Mouse (Mus musculus): ENCODE results near the gene Afg1l. TPM values are rescaled to one million over a fixed set of nuclear protein-coding genes. Genes with fewer than 3 reads are reported as not detected.

Afg1l gene
- polyA plus RNA-seq, 1 experiment from 2014 or later: 7.0 TPM

DNA sequence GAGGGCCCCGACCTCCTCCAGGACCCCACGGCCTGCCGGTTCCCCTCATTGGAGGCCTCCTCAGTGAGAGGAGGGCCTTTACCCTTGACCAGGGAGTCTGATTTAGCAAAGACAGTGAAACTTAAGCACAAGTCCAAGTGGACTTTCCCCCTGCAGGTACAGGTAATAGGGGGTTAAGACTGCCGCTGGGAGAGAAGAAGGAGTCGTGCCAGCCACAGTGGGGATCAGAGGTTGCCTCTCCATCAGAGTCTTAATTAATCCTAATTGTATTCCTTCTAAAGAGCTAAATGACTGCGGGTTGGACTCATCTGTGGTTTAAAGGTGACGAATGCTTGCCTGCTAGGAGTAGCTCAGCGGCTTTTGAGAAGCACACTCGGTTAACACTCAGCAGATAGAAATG lies 139.9 kb downstream of the Afg1l start:
- peaks cover 26% of the 10 kb centered on the region for H3K4me1 ChIP-seq (ENCODE audit: control insufficient read depth, insufficient read depth, low read length)
- H3K9me3 ChIP-seq (ENCODE audit: control insufficient read depth, low read length): no peaks in the 10 kb centered on the region
- H3K36me3 ChIP-seq (ENCODE audit: control insufficient read depth, insufficient read depth, low read length): no peaks in the 10 kb centered on the region
- no peak overlapping the region for H3K4me3 ChIP-seq (replicated peaks; ENCODE audit: low read depth, low read length)
- WGBS: 28% methylated on average over 9 of the region's 9 CpGs
- DNase-seq (no peak), ATAC-seq (ENCODE audit: low FRiP score, low TSS enrichment) (no peak)
- no peak overlapping the region for H3K4me2 ChIP-seq (ENCODE audit: low read length)
- H3K9ac ChIP-seq (replicated peaks; ENCODE audit: low read length): no peak overlapping the region
- peak overlapping the region; percentile 20; the same call in 1 of the 2 replicates for H3K27ac ChIP-seq (replicated peaks; ENCODE audit: low read depth, low read length)
- peaks cover 11% of the 10 kb centered on the region; the same call in 1 of the 2 replicates for H3K27me3 ChIP-seq (ENCODE audit: control insufficient read depth, insufficient read depth, low read length)

GRCm38 (mm10) chr10:42327576-42327975 lies 150.8 kb downstream of the Afg1l start:
- no peak overlapping the region for H3K9ac ChIP-seq (replicated peaks; ENCODE audit: low read length)
- H3K27me3 ChIP-seq (ENCODE audit: control insufficient read depth, insufficient read depth, low read length): no peaks in the 10 kb centered on the region
- ATAC-seq (ENCODE audit: low FRiP score, low TSS enrichment) (no peak), DNase-seq (peak; percentile 79)
- H3K4me2 ChIP-seq (ENCODE audit: low read length): no peak overlapping the region
- H3K4me1 ChIP-seq (ENCODE audit: control insufficient read depth, insufficient read depth, low read length): no peaks in the 10 kb centered on the region
- H3K9me3 ChIP-seq (ENCODE audit: control insufficient read depth, low read length): no peaks in the 10 kb centered on the region
- 68% methylated on average over 8 of the region's 8 CpGs for WGBS
- H3K4me3 ChIP-seq (replicated peaks; ENCODE audit: low read depth, low read length): no peak overlapping the region
- H3K27ac ChIP-seq (replicated peaks; ENCODE audit: low read depth, low read length): no peak overlapping the region
- H3K36me3 ChIP-seq (ENCODE audit: control insufficient read depth, insufficient read depth, low read length): no peaks in the 10 kb centered on the region

DNA sequence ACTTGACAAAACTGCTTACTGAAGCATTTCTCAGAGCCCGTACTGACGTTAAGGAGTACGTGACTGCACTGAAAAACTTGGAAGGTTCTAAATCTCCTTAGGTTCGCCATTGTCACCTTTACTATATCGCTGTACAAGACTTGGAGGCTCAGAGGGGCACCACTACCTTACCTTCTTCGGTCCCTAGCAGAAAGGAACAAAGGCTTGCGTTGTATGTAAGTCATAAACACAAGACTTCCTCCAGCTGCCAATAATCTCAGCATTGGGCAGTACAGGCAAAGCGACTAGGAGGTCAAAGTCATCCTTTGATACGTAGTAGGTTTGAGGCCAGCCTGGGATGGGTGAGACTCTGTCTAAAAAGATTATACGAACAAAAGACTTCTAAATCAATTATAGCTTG lies 153.1 kb downstream of the Afg1l start:
- 64% methylated on average over 10 of the region's 10 CpGs for WGBS
- no peaks in the 10 kb centered on the region for H3K9me3 ChIP-seq (ENCODE audit: control insufficient read depth, low read length)
- no peak overlapping the region for H3K4me2 ChIP-seq (ENCODE audit: low read length)
- ATAC-seq (ENCODE audit: low FRiP score, low TSS enrichment) (no peak), DNase-seq (no peak)
- H3K4me1 ChIP-seq (ENCODE audit: control insufficient read depth, insufficient read depth, low read length): no peaks in the 10 kb centered on the region
- no peak overlapping the region for H3K27ac ChIP-seq (replicated peaks; ENCODE audit: low read depth, low read length)
- H3K4me3 ChIP-seq (replicated peaks; ENCODE audit: low read depth, low read length): no peak overlapping the region
- no peaks in the 10 kb centered on the region for H3K36me3 ChIP-seq (ENCODE audit: control insufficient read depth, insufficient read depth, low read length)
- no peak overlapping the region for H3K9ac ChIP-seq (replicated peaks; ENCODE audit: low read length)
- H3K27me3 ChIP-seq (ENCODE audit: control insufficient read depth, insufficient read depth, low read length): no peaks in the 10 kb centered on the region

DNA sequence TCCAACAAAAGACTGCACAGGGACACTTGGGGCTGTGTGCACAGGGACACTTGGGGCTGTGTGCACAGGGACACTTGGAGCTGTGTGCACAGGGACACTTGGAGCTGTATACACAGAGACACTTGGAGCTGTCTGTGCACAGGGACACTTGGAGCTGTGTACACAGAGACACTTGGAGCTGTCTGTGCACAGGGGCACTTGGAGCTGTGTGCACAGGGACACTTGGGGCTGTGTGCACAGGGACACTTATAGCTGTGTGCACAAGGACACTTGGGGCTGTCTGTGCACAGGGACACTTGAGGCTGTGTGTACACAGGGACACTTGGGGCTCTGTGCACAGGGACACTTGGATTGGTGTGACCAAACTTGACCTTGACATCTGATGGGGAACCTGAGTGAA lies 154.4 kb downstream of the Afg1l start:
- Histone ChIP-seq H3K27ac (replicated peaks; ENCODE audit: low read depth, low read length) (no peak overlapping the region), H3K4me1 (ENCODE audit: control insufficient read depth, insufficient read depth, low read length) (no peaks in the 10 kb centered on the region), H3K9me3 (ENCODE audit: control insufficient read depth, low read length) (no peaks in the 10 kb centered on the region), H3K4me2 (ENCODE audit: low read length) (no peak overlapping the region), H3K27me3 (ENCODE audit: control insufficient read depth, insufficient read depth, low read length) (no peaks in the 10 kb centered on the region), H3K9ac (replicated peaks; ENCODE audit: low read length) (no peak overlapping the region), H3K4me3 (replicated peaks; ENCODE audit: low read depth, low read length) (no peak overlapping the region), H3K36me3 (ENCODE audit: control insufficient read depth, insufficient read depth, low read length) (no peaks in the 10 kb centered on the region)
- DNase-seq (no peak), ATAC-seq (ENCODE audit: low FRiP score, low TSS enrichment) (no peak)

DNA sequence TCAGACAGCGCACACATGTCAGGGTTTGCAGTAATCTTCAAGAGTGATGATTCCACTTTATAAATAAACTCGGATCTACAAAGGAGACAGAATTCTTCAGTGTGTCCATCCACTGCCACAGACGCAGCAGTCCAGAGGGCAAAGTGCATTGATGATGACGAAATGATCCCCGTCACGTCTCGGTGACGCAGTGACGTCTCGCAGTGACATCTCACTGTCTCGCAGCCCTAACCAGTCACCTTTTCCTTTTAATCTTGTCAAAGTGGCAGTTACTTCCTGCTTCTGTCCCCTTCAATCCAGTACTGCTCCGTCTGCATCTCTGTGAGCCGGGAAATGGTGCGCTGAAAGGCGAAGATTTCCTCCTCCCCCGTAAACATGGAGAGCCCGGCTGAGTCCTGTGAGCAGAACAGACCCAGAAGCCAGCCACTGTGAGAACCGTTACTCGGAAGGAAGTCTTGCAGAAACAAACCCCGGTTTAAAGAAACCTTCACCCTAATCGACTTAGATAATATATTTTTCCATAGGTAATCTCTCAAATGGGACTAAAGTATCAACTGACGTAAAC lies 165.1 kb downstream of the Afg1l start:
- Histone ChIP-seq H3K9ac (replicated peaks; ENCODE audit: low read length) (no peak overlapping the region), H3K27me3 (ENCODE audit: control insufficient read depth, insufficient read depth, low read length) (no peaks in the 10 kb centered on the region; the same call in 1 of the 2 replicates), H3K36me3 (ENCODE audit: control insufficient read depth, insufficient read depth, low read length) (no peaks in the 10 kb centered on the region), H3K4me3 (replicated peaks; ENCODE audit: low read depth, low read length) (no peak overlapping the region), H3K4me1 (ENCODE audit: control insufficient read depth, insufficient read depth, low read length) (no peaks in the 10 kb centered on the region), H3K4me2 (ENCODE audit: low read length) (no peak overlapping the region), H3K9me3 (ENCODE audit: control insufficient read depth, low read length) (no peaks in the 10 kb centered on the region), H3K27ac (replicated peaks; ENCODE audit: low read depth, low read length) (no peak overlapping the region)
- DNase-seq (no peak), ATAC-seq (ENCODE audit: low FRiP score, low TSS enrichment) (no peak)
- WGBS: 86% methylated on average over 22 of the region's 22 CpGs

DNA sequence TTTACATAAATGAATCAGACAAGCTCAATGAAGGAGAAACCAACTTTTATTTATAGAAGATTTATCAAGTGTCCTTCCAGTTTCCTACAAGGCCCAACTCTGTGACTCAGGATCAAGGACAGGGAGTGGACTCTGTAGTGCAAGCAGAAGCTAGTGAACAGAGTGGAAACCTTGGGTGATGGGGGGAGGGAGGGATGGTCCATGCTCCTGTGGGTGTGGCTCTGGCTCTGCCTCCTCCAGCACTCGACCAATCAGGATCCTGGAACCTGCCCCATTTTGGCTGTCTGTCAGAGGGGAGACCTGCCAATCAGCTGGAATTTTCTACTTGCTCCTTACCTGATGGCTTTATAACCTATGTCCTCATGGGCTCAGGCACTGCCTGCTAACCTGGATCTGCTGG lies 165.8 kb downstream of the Afg1l start:
- H3K27ac ChIP-seq (replicated peaks; ENCODE audit: low read depth, low read length): no peak overlapping the region
- no peaks in the 10 kb centered on the region for H3K9me3 ChIP-seq (ENCODE audit: control insufficient read depth, low read length)
- H3K4me2 ChIP-seq (ENCODE audit: low read length): no peak overlapping the region
- DNase-seq: no peak
- no peaks in the 10 kb centered on the region; the same call in 1 of the 2 replicates for H3K27me3 ChIP-seq (ENCODE audit: control insufficient read depth, insufficient read depth, low read length)
- H3K9ac ChIP-seq (replicated peaks; ENCODE audit: low read length): no peak overlapping the region
- no peak overlapping the region for H3K4me3 ChIP-seq (replicated peaks; ENCODE audit: low read depth, low read length)
- WGBS: 72% methylated on average over 1 of the region's 1 CpGs
- H3K36me3 ChIP-seq (ENCODE audit: control insufficient read depth, insufficient read depth, low read length): no peaks in the 10 kb centered on the region
- H3K4me1 ChIP-seq (ENCODE audit: control insufficient read depth, insufficient read depth, low read length): no peaks in the 10 kb centered on the region
- no peak for ATAC-seq (ENCODE audit: low FRiP score, low TSS enrichment)

GRCm38 (mm10) chr10:42308687-42308987 lies 169.7 kb downstream of the Afg1l start:
- ATAC-seq (ENCODE audit: low FRiP score, low TSS enrichment) (no peak), DNase-seq (no peak)
- no peaks in the 10 kb centered on the region for H3K36me3 ChIP-seq (ENCODE audit: control insufficient read depth, insufficient read depth, low read length)
- 31% methylated on average over 8 of the region's 8 CpGs for WGBS
- H3K4me1 ChIP-seq (ENCODE audit: control insufficient read depth, insufficient read depth, low read length): no peaks in the 10 kb centered on the region
- peak overlapping the region; percentile 40 for H3K9ac ChIP-seq (replicated peaks; ENCODE audit: low read length)
- H3K27me3 ChIP-seq (ENCODE audit: control insufficient read depth, insufficient read depth, low read length): no peaks in the 10 kb centered on the region; the same call in 1 of the 2 replicates
- no peaks in the 10 kb centered on the region for H3K9me3 ChIP-seq (ENCODE audit: control insufficient read depth, low read length)
- peak overlapping the region; percentile 22; the same call in 1 of the 2 replicates for H3K4me3 ChIP-seq (replicated peaks; ENCODE audit: low read depth, low read length)
- no peak overlapping the region for H3K27ac ChIP-seq (replicated peaks; ENCODE audit: low read depth, low read length)
- peak overlapping the region; percentile 56 for H3K4me2 ChIP-seq (ENCODE audit: low read length)

DNA sequence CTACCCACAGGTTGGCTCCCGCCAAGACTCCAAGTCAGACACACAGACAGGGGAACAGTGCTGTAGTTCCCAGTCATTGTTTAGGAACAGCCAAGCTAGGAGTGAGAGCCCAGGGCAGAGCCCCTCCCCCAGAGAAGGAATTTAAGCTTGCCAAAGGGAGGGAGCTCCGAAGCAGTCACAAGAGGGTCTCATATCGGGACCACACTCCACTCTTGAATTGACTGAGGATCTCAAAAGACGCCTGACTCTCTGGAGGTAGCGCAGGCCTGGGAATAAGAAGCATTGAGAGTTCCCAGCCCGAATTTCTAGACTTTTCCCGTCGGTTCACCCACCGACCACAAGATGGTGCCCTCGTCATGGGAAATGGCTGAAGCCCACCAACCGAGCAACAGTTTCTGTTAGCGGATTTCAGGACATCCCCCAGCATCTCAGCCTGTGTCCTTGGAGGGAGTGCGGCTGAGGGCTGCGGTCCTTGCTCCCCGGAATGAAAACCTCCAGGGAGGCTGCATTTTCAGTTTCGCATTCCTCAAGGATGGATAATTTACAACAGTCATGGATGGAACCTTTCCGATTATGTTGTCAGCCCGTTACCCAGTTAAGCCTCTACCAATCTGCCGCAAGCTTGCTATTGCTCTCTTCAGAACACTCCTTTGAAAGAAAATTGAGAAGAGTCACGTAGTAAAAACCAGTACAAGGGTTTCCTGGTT lies 170.2 kb downstream of the Afg1l start:
- Histone ChIP-seq H3K4me2 (ENCODE audit: low read length) (peak overlapping the region; percentile 56), H3K27ac (replicated peaks; ENCODE audit: low read depth, low read length) (no peak overlapping the region), H3K9me3 (ENCODE audit: control insufficient read depth, low read length) (no peaks in the 10 kb centered on the region), H3K27me3 (ENCODE audit: control insufficient read depth, insufficient read depth, low read length) (no peaks in the 10 kb centered on the region; the same call in 1 of the 2 replicates), H3K9ac (replicated peaks; ENCODE audit: low read length) (peak overlapping the region; percentile 40), H3K4me3 (replicated peaks; ENCODE audit: low read depth, low read length) (peak overlapping the region; percentile 22; the same call in 1 of the 2 replicates), H3K4me1 (ENCODE audit: control insufficient read depth, insufficient read depth, low read length) (no peaks in the 10 kb centered on the region), H3K36me3 (ENCODE audit: control insufficient read depth, insufficient read depth, low read length) (no peaks in the 10 kb centered on the region)
- 6% methylated on average over 20 of the region's 20 CpGs for WGBS
- ATAC-seq (ENCODE audit: low FRiP score, low TSS enrichment) (peak; percentile 72; the same call in 1 of the 2 replicates), DNase-seq (peak; percentile 93)

DNA sequence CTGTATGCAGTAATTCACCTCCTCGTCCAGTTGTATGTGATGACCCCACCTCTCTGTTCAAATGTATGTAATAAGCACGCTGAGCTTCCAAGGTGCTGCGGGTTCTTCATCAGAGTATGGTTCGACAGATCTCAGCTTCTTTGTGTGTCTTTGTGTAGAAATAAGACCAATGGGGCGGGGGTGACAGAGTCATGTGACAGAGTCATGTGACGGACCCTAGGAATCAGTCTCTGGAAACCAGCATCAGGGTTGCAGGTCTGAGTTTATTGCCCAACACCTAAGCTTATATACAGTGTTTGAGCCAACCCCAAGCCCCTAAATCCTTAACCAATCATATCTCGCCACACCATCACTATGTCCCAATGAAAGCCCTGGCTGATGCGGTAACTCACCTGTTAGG lies 171.9 kb downstream of the Afg1l start:
- Histone ChIP-seq H3K9me3 (ENCODE audit: control insufficient read depth, low read length) (no peaks in the 10 kb centered on the region), H3K9ac (replicated peaks; ENCODE audit: low read length) (no peak overlapping the region), H3K27ac (replicated peaks; ENCODE audit: low read depth, low read length) (no peak overlapping the region), H3K27me3 (ENCODE audit: control insufficient read depth, insufficient read depth, low read length) (no peaks in the 10 kb centered on the region; the same call in 1 of the 2 replicates), H3K4me3 (replicated peaks; ENCODE audit: low read depth, low read length) (no peak overlapping the region), H3K4me2 (ENCODE audit: low read length) (no peak overlapping the region), H3K36me3 (ENCODE audit: control insufficient read depth, insufficient read depth, low read length) (no peaks in the 10 kb centered on the region), H3K4me1 (ENCODE audit: control insufficient read depth, insufficient read depth, low read length) (no peaks in the 10 kb centered on the region)
- ATAC-seq (ENCODE audit: low FRiP score, low TSS enrichment): no peak
- 89% methylated on average over 8 of the region's 8 CpGs for WGBS
- no peak for DNase-seq

All from midbrain, embryonic 14.5 days (tissue).